Mouse (Mus musculus): ENCODE results near the gene Tmem132c.

DNA sequence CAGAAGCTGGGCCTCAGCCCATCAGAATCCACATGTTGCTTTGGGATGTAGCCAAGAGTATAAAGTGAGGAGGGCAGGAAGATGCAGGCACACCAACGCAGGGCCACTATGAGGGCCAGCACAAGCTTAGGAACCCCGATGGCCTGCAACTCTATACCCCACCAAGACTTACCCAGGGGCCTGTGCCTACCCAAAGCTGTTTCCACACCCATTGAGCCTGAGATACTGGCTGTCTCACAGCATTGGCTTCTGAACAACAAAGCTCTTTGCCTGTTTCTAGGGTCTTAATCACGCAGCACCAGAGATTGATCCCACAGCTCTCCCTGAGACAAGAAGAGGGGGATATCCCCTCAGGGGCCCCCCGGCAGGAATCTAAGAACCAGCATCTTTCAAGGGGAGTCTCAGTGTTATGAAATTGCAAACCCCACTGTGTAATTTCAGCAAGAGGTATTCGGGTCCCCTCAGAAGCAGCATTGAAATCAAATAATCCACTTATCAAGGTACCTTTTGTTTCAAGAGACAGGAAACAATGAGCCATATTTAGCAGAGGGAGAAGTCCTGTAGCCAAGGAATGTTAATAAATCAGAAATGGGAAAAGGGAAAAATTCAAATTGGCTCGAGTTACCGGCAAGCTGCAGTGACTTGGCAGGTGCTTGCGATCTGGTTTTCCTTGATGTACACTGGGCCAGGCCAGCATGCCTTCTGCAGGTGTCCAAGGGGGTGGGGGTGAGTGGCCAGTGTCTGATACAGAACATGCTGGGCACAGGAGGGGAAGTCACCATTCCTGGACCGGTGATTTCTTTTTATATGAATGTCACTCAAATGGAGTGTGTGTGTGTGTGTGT lies 107.8 kb downstream of the Tmem132c start:
- TF ChIP-seq CTCF (IDR thresholded peaks at IDR 0.05; ENCODE audit: control insufficient read depth, insufficient read depth, insufficient replicate concordance, low read depth, low read length), result no peak
- TF ChIP-seq POLR2A (IDR thresholded peaks at IDR 0.05; ENCODE audit: control insufficient read depth, low read depth, low read length), result no peak

All from testis, adult 2 months (tissue).